Mouse (Mus musculus): ENCODE measurements at regions not wholly inside any gene's neighbourhood (a gene's known extent, or its start where the extent isn't known, plus 50 kb on each side); places are given as distances from the start of the nearest gene placed in this dataset.
"Not testable (repeated sequence)": the region's sequence is repeated elsewhere in the genome, so short reads cannot be mapped to it uniquely, and the experiment has no call there.

DNA sequence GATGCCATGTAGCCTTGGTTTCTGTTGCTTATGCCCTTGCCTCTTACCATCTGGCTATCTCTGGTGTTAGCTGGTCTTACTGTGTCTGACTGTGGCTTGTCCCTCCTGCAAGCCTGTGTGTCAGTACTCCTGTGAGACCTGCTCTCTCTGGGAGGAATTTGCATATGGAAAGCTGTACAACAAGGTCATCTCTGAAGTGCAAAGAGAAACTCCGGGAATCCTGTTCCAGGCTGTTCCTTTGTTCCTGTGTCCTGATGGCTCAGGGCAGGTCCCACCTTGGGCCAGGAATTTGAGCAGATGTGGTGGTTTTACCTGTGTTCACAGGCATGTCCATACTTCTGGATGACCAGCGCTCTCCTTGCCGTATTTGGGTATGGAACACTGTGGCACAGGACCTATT, 218.6 kb upstream of the Nsun6 start:
- Histone ChIP-seq H3K27ac (replicated peaks) (no peak overlapping the region), H3K9me3 (ENCODE audit: control insufficient read depth, low read length) (no peaks in the 10 kb centered on the region), H3K4me2 (replicated peaks; ENCODE audit: low read depth) (no peak overlapping the region), H3K4me1 (replicated peaks; ENCODE audit: control insufficient read depth, insufficient read depth) (no peaks in the 10 kb centered on the region), H3K36me3 (ENCODE audit: control insufficient read depth, insufficient read depth, low read length) (no peaks in the 10 kb centered on the region), H3K4me3 (ENCODE audit: low read depth, low read length) (no peak overlapping the region), H3K27me3 (ENCODE audit: control insufficient read depth, insufficient read depth, low read length) (no peaks in the 10 kb centered on the region), H3K9ac (ENCODE audit: low read length) (no peak overlapping the region)
- no peak for DNase-seq (ENCODE audit: low spot score)
- ATAC-seq (ENCODE audit: low FRiP score, low TSS enrichment) = no peak
- 93% methylated on average over 3 of the region's 3 CpGs for WGBS
- TF ChIP-seq CTCF (IDR thresholded peaks at IDR 0.05; ENCODE audit: low read depth) = no peak
- TF ChIP-seq EP300 (optimal IDR thresholded peaks at IDR 0.05) = no peak

DNA sequence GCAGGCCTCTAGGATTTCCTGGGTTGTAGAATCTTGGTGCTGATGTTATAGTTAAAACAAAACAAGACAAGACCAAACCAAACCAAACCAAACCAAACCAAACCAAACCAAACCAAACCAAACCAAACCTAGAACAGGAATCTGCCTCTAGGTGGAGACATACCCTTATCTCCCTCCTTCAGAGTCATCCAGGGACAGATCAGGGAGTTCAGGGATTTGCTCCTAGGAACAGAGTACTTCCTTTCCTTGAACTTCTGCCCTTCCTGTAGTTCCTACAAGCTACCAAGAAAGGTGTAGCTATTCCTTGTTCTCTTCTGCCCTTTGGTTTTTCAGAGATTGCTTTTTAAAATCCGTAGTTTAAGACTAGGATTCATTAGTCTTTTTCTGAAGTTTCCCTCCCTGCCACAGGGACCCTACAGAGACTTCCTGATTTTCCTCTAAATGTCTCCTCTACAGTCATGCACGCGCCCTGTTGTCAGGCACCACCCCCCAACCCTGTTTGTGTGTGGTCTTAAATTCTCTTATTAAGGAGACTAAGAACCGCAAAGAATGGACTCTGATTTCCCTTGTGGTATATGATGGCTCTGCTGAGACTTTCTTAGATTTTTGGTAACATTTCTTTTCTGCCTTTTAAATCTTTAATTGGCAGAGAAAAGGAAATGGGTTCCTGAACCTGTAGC, 205.8 kb upstream of the Nsun6 start:
- no peak overlapping the region for H3K4me3 ChIP-seq (ENCODE audit: low read depth, low read length)
- H3K9ac ChIP-seq (ENCODE audit: low read length) = no peak overlapping the region
- TF ChIP-seq CTCF (IDR thresholded peaks at IDR 0.05; ENCODE audit: low read depth) (peak; percentile 71), EP300 (optimal IDR thresholded peaks at IDR 0.05) (no peak)
- DNase-seq (ENCODE audit: low spot score) (no peak), ATAC-seq (ENCODE audit: low FRiP score, low TSS enrichment) (no peak)
- H3K4me2 ChIP-seq (replicated peaks; ENCODE audit: low read depth) = no peak overlapping the region
- no peaks in the 10 kb centered on the region for H3K4me1 ChIP-seq (replicated peaks; ENCODE audit: control insufficient read depth, insufficient read depth)
- H3K27me3 ChIP-seq (ENCODE audit: control insufficient read depth, insufficient read depth, low read length) = no peaks in the 10 kb centered on the region
- no peaks in the 10 kb centered on the region for H3K36me3 ChIP-seq (ENCODE audit: control insufficient read depth, insufficient read depth, low read length)
- 30% methylated on average over 4 of the region's 4 CpGs for WGBS
- no peak overlapping the region for H3K27ac ChIP-seq (replicated peaks)
- H3K9me3 ChIP-seq (ENCODE audit: control insufficient read depth, low read length) = no peaks in the 10 kb centered on the region

- H3K9me3 ChIP-seq (ENCODE audit: control insufficient read depth, low read length); H3K9ac ChIP-seq (ENCODE audit: low read length); H3K36me3 ChIP-seq (ENCODE audit: control insufficient read depth, insufficient read depth, low read length); ATAC-seq (ENCODE audit: low FRiP score, low TSS enrichment); H3K27ac ChIP-seq (replicated peaks); DNase-seq (ENCODE audit: low spot score); H3K27me3 ChIP-seq (ENCODE audit: control insufficient read depth, insufficient read depth, low read length); H3K4me3 ChIP-seq (ENCODE audit: low read depth, low read length); H3K4me2 ChIP-seq (replicated peaks; ENCODE audit: low read depth); H3K4me1 ChIP-seq (replicated peaks; ENCODE audit: control insufficient read depth, insufficient read depth): not testable (repeated sequence)
- 90% methylated on average over 1 of the region's 1 CpGs for WGBS
Observed at GRCm38 (mm10) chr2:15242276-15242675, 187.4 kb upstream of the Nsun6 start.

DNA sequence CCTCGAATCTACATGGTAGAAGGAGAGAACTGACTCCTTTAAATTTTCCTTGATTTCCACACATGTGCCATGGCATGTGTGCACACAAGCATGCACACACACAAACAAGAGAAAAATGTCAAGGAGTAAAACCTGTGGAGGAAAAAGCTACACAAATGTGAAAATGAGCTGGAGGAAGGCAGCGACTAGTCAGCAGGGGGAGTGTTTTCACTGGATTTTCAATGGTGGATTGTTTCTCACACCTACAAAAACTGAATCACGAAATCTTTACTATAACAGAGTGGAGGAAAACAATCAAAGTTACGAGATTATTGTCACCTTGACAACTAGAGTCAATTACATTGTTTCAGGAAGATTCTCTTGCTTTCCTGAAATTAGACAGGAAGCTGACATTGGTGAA, 167.0 kb upstream of the Nsun6 start:
- no peak overlapping the region for H3K4me3 ChIP-seq (ENCODE audit: low read depth, low read length)
- no peak overlapping the region for H3K4me2 ChIP-seq (replicated peaks; ENCODE audit: low read depth)
- 41% methylated on average over 4 of the region's 4 CpGs for WGBS
- no peaks in the 10 kb centered on the region for H3K4me1 ChIP-seq (replicated peaks; ENCODE audit: control insufficient read depth, insufficient read depth)
- H3K36me3 ChIP-seq (ENCODE audit: control insufficient read depth, insufficient read depth, low read length) = no peaks in the 10 kb centered on the region
- H3K27me3 ChIP-seq (ENCODE audit: control insufficient read depth, insufficient read depth, low read length) = no peaks in the 10 kb centered on the region
- DNase-seq (ENCODE audit: low spot score) (no peak), ATAC-seq (ENCODE audit: low FRiP score, low TSS enrichment) (no peak)
- no peak overlapping the region for H3K9ac ChIP-seq (ENCODE audit: low read length)
- no peaks in the 10 kb centered on the region for H3K9me3 ChIP-seq (ENCODE audit: control insufficient read depth, low read length)
- H3K27ac ChIP-seq (replicated peaks) = no peak overlapping the region
- peak; percentile 58 for TF ChIP-seq CTCF (IDR thresholded peaks at IDR 0.05; ENCODE audit: low read depth)
- no peak for TF ChIP-seq EP300 (optimal IDR thresholded peaks at IDR 0.05)

DNA sequence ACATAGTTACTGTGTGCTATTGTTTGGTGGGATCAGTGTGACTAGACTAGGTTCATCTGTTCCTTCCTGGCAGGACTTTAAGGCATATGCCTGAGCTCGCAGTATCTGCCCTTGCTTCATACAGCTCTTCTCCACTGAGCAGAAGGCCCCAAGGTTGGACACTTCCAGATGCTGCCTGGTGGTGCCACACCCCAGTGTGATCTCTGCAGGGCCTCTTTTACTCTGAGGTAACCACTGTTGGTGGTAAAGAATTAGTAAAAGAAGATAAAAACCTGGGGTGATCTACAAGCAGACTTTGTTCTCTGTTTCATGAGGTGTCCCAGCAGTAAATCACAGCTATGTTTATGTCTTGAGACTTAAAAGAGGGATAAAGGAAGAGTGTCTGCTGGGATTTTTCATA, 133.2 kb upstream of the Nsun6 start:
- H3K9me3 ChIP-seq (ENCODE audit: control insufficient read depth, low read length) = no peaks in the 10 kb centered on the region
- H3K27me3 ChIP-seq (ENCODE audit: control insufficient read depth, insufficient read depth, low read length) = no peaks in the 10 kb centered on the region
- TF ChIP-seq CTCF (IDR thresholded peaks at IDR 0.05; ENCODE audit: low read depth) (no peak), EP300 (optimal IDR thresholded peaks at IDR 0.05) (no peak)
- ATAC-seq (ENCODE audit: low FRiP score, low TSS enrichment) = no peak
- H3K4me2 ChIP-seq (replicated peaks; ENCODE audit: low read depth) = no peak overlapping the region
- H3K27ac ChIP-seq (replicated peaks) = no peak overlapping the region
- 83% methylated on average over 1 of the region's 1 CpGs for WGBS
- no peak for DNase-seq (ENCODE audit: low spot score)
- no peak overlapping the region for H3K9ac ChIP-seq (ENCODE audit: low read length)
- no peak overlapping the region for H3K4me3 ChIP-seq (ENCODE audit: low read depth, low read length)
- no peaks in the 10 kb centered on the region for H3K36me3 ChIP-seq (ENCODE audit: control insufficient read depth, insufficient read depth, low read length)
- H3K4me1 ChIP-seq (replicated peaks; ENCODE audit: control insufficient read depth, insufficient read depth) = no peaks in the 10 kb centered on the region

GRCm38 (mm10) chr2:15181000-15181399, 126.1 kb upstream of the Nsun6 start:
- no peaks in the 10 kb centered on the region for H3K9me3 ChIP-seq (ENCODE audit: control insufficient read depth, low read length)
- DNase-seq (ENCODE audit: low spot score) (no peak), ATAC-seq (ENCODE audit: low FRiP score, low TSS enrichment) (no peak)
- H3K4me3 ChIP-seq (ENCODE audit: low read depth, low read length) = no peak overlapping the region
- 80% methylated on average over 3 of the region's 3 CpGs for whole genome bisulfite sequencing
- no peaks in the 10 kb centered on the region for H3K4me1 ChIP-seq (replicated peaks; ENCODE audit: control insufficient read depth, insufficient read depth)
- H3K36me3 ChIP-seq (ENCODE audit: control insufficient read depth, insufficient read depth, low read length) = no peaks in the 10 kb centered on the region
- H3K4me2 ChIP-seq (replicated peaks; ENCODE audit: low read depth) = no peak overlapping the region
- TF ChIP-seq CTCF (IDR thresholded peaks at IDR 0.05; ENCODE audit: low read depth) (no peak), EP300 (optimal IDR thresholded peaks at IDR 0.05) (no peak)
- H3K27me3 ChIP-seq (ENCODE audit: control insufficient read depth, insufficient read depth, low read length) = no peaks in the 10 kb centered on the region
- H3K9ac ChIP-seq (ENCODE audit: low read length) = no peak overlapping the region
- H3K27ac ChIP-seq (replicated peaks) = no peak overlapping the region

All from stomach, postnatal 0 days (tissue).